Mouse (Mus musculus) layer of hippocampus, postnatal 25 days (tissue): ENCODE data around the gene Arl2bp. TPM values are rescaled to one million over a fixed set of nuclear protein-coding genes. Genes with fewer than 3 reads are reported as not detected.

Experiments
- DNase-seq, 2 experiments: peaks; one replicate each; pipeline ENCODE4 v3.0.0; 2022; ENCODE audit warnings: mixed read lengths in 2 of 2, low spot score in 1 of 2; ENCODE audit errors: extremely low spot score in 1 of 2
- total RNA-seq, 2 experiments: library from RNA; stranded (reverse); gene quantifications; 2 replicates each; pipeline ENCODE4 v1.2.3; 2021

The Arl2bp gene
- total RNA-seq, 2 experiments from 2014 or later, result 154 to 158 TPM

GRCm38 (mm10) chr8:94694701-94695100, 28.3 kb downstream of the Arl2bp start:
- no peak for DNase-seq

GRCm38 (mm10) chr8:94695341-94695993, 29.1 kb downstream of the Arl2bp start:
- DNase-seq, result no peak

- DNase-seq, result peak in 1 of 2 experiments; percentile 39
Observed at GRCm38 (mm10) chr8:94695994-94696384, 29.6 kb downstream of the Arl2bp start, which contains the start of gene Pllp. TSS of gene Pllp (minus strand) at chr8:94696278.

GRCm38 (mm10) chr8:94696566-94696965, 30.2 kb downstream of the Arl2bp start:
- no peak for DNase-seq

- DNase-seq, result no peak
Observed at GRCm38 (mm10) chr8:94697956-94698355, 31.6 kb downstream of the Arl2bp start.

- DNase-seq, result peak in 1 of 2 experiments; percentile 47
Observed at GRCm38 (mm10) chr8:94699366-94699765, 33.0 kb downstream of the Arl2bp start.

GRCm38 (mm10) chr8:94700421-94700935, 34.1 kb downstream of the Arl2bp start:
- no peak for DNase-seq

- no peak for DNase-seq
Observed at GRCm38 (mm10) chr8:94702156-94702555, 35.8 kb downstream of the Arl2bp start.

GRCm38 (mm10) chr8:94702844-94703813, 36.7 kb downstream of the Arl2bp start:
- DNase-seq, result peak; percentile 69 to 75

- DNase-seq, result peak; percentile 100
Observed at GRCm38 (mm10) chr8:94703972-94704668, 37.7 kb downstream of the Arl2bp start.

GRCm38 (mm10) chr8:94704669-94704984, 38.2 kb downstream of the Arl2bp start:
- DNase-seq, result no peak

- no peak for DNase-seq
Observed at GRCm38 (mm10) chr8:94705581-94706245, 39.3 kb downstream of the Arl2bp start.

- DNase-seq, result no peak
Observed at GRCm38 (mm10) chr8:94706732-94707395, 40.5 kb downstream of the Arl2bp start.

- DNase-seq, result no peak
Observed at GRCm38 (mm10) chr8:94710336-94710735, 43.9 kb downstream of the Arl2bp start.

GRCm38 (mm10) chr8:94711160-94711718, 44.8 kb downstream of the Arl2bp start:
- DNase-seq, result peak in 1 of 2 experiments; percentile 37

- DNase-seq, result no peak
Observed at GRCm38 (mm10) chr8:94714556-94714955, 48.2 kb downstream of the Arl2bp start.

GRCm38 (mm10) chr8:94715871-94716270, 49.5 kb downstream of the Arl2bp start:
- no peak for DNase-seq

GRCm38 (mm10) chr8:94716841-94717240, 50.4 kb downstream of the Arl2bp start:
- DNase-seq, result no peak
